Mouse (Mus musculus) cortical plate, adult 2 months (tissue): Measurements from ENCODE around the gene Scgb2a2. TPM values are rescaled to one million over a fixed set of nuclear protein-coding genes. Genes with fewer than 3 reads are reported as not detected.
A peak's percentile ranks its signal among the peaks of the same experiment; 100 is the strongest.
"Not testable (repeated sequence)": the region's sequence is repeated elsewhere in the genome, so short reads cannot be mapped to it uniquely, and the experiment has no call there.

Experiments
- H3K27ac ChIP-seq: fragments of 200-500 bp; 2 replicates; pipeline ENCODE4 v1.5.1; 2012; ENCODE audit warnings: low read length, control low read depth, inconsistent platforms; ENCODE audit not compliant: insufficient read depth
- H3K4me1 ChIP-seq: fragments of 200-500 bp; 2 replicates; pipeline ENCODE4 v1.6.1; 2011; ENCODE audit warnings: low read length; ENCODE audit not compliant: control insufficient read depth, insufficient read depth
- H3K4me3 ChIP-seq: fragments of 200-500 bp; 2 replicates; pipeline ENCODE4 v1.5.1; 2011; ENCODE audit warnings: mild to moderate bottlenecking, low read length, control low read depth; ENCODE audit not compliant: insufficient read depth
- CTCF ChIP-seq: fragments of 200-500 bp; IDR thresholded peaks from 2 replicates; pipeline ENCODE4 v1.5.1; 2011; ENCODE audit warnings: mild to moderate bottlenecking, control low read depth, low read length; ENCODE audit not compliant: insufficient read depth; ENCODE audit errors: extremely low read depth
- POLR2A ChIP-seq: fragments of 200-500 bp; IDR thresholded peaks from 2 replicates; pipeline ENCODE4 v1.6.1; 2011; ENCODE audit warnings: mild to moderate bottlenecking, low read length, control low read depth; ENCODE audit not compliant: insufficient read depth; ENCODE audit errors: extremely low read depth
- polyA plus RNA-seq: library from polyadenylated mRNA; depleted of rRNA; stranded (reverse); fragments of >200 nt; gene quantifications from 2 replicates; pipeline ENCODE4 v1.2.3, GENCODE M21; 2012; rRNA removed

Gene Scgb2a2
- not detected in 2 replicates for polyA plus RNA-seq

DNA sequence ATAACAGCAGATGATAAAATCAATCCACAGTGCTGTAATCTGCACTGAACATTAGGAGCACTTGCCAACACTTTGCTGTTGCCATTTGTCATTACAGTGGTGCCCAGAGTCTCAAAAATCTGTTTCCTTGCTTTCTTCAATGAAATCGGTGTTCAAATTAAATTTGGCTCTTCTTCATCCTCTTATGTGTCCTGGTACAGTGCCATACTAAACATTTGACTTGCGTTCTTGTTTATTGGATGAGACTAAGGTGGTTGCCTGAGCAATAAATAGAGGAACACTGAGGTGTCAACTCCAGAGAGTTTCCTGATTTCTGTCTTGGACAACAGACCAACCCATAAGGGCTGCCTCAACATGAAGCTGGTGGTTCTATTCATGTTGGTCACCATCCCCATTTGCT lies at the start of gene Scgb2a2:
TSS of gene Scgb2a2 (plus strand) at position 301 of the 400 bp plus-strand sequence.
- Histone ChIP-seq H3K4me3 (no peak within 1 kb of the TSS), H3K4me1 (no peaks in the 10 kb centered on the region), H3K27ac (no peak within 1 kb of the TSS)
- TF ChIP-seq CTCF (no peak), POLR2A (no peak)

DNA sequence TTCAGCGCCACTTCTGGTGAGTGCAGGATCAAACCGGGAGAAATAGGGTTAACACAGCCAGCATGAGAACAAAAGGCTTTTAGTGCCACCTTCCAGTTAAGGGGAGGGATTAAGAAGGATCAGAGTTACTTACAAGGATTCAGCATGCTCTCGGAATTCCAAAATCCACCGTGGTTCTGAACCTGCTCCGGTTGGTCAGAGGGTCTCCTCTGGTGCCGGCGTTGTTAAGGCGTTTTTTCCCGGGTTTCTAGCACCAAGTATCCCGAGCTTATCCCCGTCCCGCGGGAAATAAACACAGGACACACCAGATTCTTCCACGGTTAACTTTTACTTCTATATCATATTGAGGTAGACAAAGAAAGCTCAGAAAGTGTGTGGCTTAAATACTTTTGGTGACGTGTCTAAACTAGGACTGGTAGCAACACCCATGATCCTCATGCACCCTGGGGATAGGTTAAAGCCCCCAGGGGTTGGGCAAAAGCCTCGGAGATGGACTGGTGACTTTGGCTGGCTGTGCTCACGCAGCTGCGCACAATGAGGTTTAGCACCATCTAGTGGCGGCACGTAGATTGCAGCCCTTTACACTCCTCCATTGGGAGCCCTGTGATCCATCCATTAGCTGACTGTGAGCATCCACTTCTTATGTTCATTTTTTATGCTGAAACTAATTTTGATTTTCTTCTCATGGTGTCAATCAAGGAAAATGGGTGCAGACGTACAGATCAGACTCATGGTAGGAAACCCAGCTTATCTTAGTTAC lies 10.6 kb upstream of the Scgb2a2 start:
- H3K4me3 ChIP-seq = peak overlapping the region; percentile 23; the same call in 1 of the 2 replicates
- not testable (repeated sequence) for H3K27ac ChIP-seq, H3K4me1 ChIP-seq
- TF ChIP-seq CTCF = 0 out of 2 replicates have a peak, but pooled peaks have one; percentile 7

DNA sequence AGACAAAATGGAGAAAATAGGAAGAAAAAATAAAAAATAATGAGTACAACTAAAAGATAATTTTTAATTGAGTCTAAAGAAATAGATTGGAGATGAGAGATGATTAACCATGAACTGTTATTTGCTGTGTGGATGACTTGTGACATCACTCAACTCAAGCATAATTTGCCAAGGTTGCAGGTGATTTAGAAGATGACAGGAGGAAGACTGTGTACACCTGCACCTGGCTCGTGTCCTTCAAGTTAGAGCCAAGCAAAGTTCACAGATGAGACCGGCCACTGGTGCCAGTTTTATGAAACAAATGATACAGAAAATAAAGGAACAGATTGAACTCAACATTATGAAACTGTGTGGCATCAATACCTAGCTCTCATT lies 10.0 kb upstream of the Scgb2a2 start:
- TF ChIP-seq CTCF (no peak), POLR2A (no peak)
- no peaks in the 10 kb centered on the region for H3K4me1 ChIP-seq
- H3K27ac ChIP-seq = no peak overlapping the region
- no peak overlapping the region for H3K4me3 ChIP-seq

DNA sequence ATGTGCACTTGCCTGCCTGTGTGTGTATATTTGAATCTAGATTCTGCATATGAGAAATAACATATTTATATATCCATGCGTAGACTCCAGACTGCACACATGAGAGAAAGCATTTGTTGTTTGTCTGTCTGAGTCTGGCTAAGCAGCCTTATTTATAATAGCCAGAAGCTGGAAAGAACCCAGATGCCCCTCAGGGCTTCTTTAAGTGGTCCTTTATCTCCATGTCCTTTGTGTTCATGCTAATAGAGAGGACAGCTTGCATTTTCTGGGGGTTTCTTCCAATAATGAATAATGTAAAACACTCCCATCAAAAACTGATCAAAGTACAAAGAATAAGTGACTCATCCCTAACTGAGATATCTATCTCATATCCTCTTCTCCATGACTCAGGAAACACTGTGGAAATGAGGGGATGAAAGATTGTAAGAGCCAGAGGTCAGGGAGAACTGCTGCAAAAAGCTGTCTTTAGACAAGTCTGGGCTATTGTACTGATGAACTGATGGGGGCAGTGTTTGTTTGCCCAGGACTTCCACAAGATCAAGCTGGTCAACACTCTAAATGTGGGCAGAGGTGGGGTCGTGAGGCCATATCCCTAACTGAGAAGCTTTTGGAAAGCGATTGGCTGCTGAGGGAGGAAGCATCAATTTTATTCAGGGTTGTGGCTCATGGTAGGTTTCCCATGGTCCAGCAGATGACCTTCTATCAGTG lies 2.2 kb downstream of the Scgb2a2 start:
- H3K4me1 ChIP-seq, H3K27ac ChIP-seq, H3K4me3 ChIP-seq: not testable (repeated sequence)

DNA sequence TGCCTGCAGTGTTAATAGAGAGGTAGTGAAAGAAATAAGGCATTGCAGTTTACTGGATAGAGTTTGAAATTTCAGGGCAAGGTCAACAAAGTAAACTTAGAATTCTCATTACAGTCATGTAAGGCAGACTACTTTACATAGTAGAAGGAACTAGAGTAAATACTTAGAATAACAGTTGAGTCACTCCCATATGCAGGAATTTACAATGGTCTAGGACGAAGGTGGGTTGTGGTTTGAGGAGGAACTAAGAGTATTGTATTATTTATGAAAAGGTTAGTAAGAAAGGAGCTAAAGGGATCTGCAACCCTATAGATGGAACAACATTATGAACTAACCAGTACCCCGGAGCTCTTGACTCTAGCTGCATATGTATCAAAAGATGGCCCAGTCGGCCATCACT lies 13.5 kb downstream of the Scgb2a2 start:
- not testable (repeated sequence) for H3K27ac ChIP-seq, H3K4me3 ChIP-seq, H3K4me1 ChIP-seq

DNA sequence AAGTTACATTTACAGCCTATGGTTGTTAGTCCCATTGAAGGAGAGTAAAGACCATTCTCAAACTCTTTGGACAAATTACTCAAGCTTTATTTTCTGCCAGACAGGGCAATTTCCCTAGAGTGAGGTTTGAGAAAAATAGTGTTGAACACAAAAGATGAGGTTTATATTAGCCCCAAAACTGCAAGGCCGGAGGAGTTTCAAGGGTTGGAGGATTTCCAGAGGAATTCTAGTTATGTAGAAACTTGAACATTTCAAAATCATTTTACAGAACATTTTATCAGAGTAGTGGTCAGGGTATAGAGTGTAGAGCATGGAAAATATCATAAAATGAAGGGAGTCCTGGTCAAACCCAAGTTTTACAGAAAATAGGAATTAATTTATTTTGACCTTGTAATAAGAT lies 17.5 kb downstream of the Scgb2a2 start:
- TF ChIP-seq CTCF = no peak
- TF ChIP-seq POLR2A = no peak
- Histone ChIP-seq H3K27ac (no peak overlapping the region), H3K4me3 (no peak overlapping the region), H3K4me1 (no peaks in the 10 kb centered on the region)

DNA sequence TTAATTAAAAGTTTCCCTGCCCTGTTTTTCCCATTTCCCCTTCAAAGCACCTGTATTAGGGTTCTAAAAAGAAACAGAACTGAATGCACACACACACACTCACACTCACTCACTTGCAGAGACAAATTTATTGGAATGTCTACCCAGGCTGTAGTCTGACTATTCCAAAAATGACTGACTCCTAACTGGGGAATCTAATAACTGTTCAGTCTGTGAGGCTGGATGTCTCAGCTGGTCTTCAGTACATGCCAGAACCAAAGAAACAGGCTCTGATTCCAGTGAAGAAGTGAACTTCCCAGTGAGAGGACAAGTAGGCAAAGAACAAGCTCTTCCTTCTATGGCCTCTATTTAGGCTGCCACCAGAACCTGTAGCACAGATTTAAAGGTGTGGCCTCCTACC lies 18.1 kb downstream of the Scgb2a2 start:
- no peak for TF ChIP-seq POLR2A
- no peak overlapping the region for H3K27ac ChIP-seq
- no peaks in the 10 kb centered on the region for H3K4me1 ChIP-seq
- no peak overlapping the region for H3K4me3 ChIP-seq

DNA sequence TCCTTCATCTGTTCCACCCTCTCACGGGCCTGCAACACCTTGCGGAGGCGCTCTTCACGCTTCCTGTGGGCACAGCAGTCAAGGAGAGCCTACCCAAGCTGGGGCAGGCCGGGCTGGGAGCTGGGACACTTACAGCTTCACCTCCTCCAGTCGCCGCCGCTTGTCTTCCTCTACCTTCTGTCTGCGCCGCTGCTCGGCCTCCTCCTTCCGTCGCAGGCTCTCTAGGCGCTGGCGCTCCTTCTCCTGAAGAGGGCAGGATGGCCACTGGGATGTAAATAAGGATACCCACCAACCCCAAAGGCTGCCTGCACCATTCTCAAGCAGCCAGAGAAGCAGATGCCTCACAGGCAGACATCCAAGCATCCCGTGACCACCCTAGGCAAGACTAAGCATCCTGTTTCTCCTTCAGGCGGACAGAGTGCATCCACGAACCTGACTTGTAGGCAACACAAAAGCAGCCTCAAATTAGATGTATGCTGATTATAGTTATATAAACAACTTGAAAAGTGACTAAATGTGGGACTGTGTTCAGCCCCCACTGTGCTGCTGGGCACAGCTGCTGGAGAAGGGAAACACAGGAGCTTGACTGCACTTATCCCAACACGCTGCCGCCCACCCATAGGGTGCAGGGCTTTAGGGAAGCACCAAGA lies 30.9 kb downstream of the Scgb2a2 start:
- Histone ChIP-seq H3K4me1 (no peaks in the 10 kb centered on the region), H3K4me3 (peak overlapping the region; percentile 5; the same call in 1 of the 2 replicates), H3K27ac (no peak overlapping the region)
- TF ChIP-seq CTCF (no peak), POLR2A (no peak)

DNA sequence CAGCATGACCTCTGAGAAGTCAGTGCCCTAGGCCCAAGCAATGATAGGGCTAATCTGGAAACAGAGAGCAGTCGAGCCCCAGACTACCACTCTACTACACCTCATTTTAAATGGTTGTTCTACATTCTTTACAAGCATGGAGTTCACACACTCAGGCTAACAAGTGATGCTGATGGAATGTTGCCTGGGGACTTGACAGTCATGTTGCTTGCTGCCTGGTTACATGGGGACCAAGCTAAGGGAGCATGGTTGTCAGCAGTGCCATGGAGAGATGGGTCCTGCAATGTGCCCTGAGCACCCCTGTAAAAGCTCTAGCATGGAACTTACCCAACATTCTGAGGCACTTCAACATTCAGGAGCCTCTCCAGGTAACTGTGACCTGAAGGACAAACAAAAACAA lies 39.0 kb downstream of the Scgb2a2 start:
- Histone ChIP-seq H3K4me3 (no peak overlapping the region), H3K27ac (no peak overlapping the region), H3K4me1 (no peaks in the 10 kb centered on the region)
- TF ChIP-seq POLR2A (no peak), CTCF (no peak)

DNA sequence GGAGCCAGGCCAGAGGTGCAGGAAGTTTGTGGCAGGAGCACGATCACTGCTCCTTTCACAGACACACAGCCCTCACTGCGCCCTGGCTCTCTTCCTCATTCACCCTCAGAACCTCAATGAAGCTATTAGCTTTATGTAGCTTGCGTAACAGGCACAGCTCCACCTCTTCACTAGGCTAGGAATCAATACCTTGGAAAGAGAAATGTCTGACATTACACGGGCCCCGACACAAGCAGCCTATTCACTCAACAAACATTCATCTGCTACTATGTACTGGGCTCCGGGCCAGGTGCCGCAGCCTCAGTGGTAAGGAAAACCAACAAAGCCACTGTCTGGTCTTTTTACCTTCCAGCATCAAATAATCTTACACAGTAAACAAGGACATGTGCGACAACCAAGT lies 39.4 kb downstream of the Scgb2a2 start:
- Histone ChIP-seq H3K27ac (no peak overlapping the region), H3K4me3 (no peak overlapping the region), H3K4me1 (no peaks in the 10 kb centered on the region)
- no peak for TF ChIP-seq POLR2A
- TF ChIP-seq CTCF = no peak
